Mouse (Mus musculus) thymus, postnatal 4 days (tissue): ENCODE measurements around the gene E2f8.
A peak's percentile ranks its signal among the peaks of the same experiment; 100 is the strongest.

ENCODE experiments used
- DNase-seq: peaks from one replicate; pipeline ENCODE4 v3.0.0; 2021

Gene E2f8

DNA sequence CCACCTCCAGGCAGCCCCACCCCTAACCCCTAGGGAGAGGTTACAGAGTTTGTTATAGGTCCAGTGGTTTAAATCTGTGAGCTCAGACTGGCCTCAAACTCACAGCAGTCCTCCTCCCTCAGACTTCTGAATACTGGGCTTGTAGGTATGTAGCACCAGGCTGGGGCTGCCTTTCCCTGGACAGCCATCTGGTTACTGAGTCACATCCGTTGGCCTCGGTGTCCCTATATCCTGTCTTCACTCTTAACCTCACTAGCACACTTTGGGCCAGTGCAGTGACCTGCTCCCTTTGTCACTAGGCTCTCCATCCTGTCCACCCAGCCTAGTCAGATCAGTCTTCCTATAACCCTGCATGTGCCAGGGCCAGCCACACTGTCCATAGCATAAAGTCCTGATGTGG, 7.4 kb upstream of the E2f8 start:
- DNase-seq = no peak

GRCm38 (mm10) chr7:48887973-48888372, 6.6 kb upstream of the E2f8 start:
- no peak for DNase-seq

GRCm38 (mm10) chr7:48884266-48884611, 2.8 kb upstream of the E2f8 start:
- no peak for DNase-seq

DNA sequence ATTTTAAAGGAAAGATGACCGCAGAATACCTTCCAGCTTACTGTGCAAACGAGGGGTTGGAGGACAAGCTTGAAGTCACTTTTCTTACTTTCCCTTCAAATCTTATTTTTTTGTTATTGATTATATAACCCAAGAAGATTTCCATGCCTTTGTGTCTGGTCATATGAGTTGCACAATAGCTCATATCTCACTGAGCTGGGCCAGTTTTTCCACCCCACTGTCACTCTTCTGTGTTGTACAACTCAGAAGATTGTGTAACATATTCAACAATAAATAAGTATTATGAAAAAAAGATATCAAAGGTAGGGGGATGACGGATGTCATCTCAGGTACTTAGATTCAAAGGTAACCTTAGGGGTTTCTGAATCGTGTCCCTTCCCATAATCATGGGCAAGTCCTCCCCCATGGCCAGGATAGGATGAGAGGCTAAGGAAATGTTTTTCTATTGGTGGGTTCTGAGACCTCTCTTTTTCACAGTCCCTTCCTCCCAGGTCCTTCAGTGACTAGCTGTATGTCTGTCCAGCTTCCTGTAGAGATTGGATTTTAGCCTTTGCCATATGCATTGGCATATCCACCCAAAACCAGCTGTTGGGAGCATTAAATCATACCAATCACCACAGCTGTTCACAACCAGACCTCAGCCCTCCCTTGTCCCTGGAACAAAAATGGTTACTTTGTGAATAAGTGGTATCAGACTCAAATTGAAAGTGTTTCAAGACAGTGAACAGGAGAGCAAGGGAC, 2.3 kb upstream of the E2f8 start:
- no peak for DNase-seq

DNA sequence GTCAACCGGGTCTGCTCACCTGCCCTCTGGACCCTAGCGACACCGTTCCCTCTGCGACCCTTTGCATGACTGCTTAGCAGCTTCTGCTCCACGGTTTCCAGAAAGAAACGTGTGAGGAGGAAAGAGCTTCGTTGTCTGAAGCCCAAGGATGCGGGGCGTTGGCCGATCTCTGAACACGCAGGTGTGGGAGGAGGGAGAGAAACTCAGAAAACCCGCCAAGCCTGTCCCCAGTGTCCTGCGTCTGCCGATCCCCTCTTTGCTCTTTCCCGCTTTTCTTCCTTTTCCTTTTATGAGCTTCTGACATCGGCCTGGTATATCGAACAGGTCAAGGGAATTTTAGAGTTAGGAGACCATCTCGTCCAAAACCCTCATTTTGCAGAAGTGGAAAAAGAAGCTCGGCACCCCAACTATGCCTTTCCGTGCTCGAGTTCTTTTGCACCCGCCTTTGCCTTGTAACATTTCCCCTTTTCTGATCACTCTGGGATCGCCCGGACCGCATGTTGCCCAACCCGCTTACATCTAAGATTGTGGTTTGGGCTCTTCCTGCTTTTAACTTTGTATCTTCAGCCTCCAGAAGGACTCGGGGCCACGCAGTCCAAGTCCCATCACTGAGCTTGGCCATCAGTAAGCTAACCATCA, 694 bp upstream of the E2f8 start:
- peak; percentile 45 for DNase-seq

GRCm38 (mm10) chr7:48880591-48881481, 560 bp downstream of the E2f8 start:
- DNase-seq = peak; percentile 97

DNA sequence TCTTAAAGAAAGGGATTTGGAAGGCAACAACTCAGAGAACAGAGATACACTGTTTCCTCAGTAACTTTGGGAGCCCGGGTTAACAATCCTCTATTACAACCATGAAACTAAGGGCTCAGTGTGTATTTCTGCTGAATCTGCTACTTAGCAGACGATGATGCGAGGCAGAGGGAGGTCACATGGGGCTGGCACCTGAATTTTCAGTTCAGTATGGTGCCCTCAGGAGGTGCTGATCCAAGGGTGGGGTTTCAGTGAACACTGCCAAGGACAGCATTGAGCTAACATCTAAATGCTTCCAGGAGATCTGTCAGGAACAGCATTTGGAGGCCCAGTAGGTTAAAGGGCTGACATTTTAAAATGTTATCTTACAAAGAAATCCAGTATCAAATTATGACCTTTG, 1.8 kb downstream of the E2f8 start:
- DNase-seq = no peak

DNA sequence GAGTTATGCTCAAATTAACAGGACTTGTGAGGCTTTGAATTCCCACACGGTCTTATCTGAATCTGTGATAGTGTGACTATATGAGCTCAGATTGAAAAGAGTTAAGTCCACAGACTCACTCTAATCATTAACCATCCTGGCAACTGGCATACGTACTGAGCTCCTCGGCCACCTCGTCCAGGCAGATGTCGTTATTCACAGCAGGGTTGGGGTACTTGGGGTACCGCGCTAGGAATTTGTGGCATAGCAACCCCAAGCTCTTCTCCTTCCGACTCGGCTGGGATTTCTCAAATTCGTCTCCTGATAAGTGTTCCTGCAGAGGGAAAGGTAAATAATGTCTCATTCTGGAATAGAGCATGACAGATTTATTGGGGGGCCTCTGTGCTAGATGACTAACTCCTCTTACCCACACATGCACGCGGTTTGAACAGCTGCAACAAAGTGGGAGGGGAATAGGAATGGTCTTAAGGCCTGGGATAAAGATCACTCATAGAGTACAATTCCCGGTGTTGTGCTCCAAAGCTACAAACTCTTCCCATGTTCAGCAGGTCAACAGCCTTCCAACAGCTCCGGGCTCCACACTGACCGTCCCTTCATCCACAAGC, 3.5 kb downstream of the E2f8 start:
- no peak for DNase-seq

DNA sequence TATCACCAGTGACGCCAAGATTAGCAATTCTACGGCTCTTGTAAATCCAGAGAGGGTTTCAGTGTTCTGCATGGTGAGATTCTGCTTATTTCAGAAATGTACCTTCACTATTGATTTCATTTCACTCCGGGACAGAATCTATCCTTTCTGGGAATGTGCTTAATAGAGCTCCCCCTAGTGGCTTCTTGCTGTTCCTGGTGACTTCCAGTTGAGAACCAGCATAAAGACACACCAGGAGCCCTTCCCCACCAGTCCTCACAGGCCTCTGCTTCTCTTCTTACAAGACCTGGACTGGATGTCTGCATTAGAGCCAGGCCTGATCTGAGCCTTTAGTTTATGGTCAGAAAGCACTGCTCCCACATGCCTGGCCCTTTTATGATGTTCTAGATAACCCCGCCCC, 4.9 kb downstream of the E2f8 start:
- DNase-seq = peak; percentile 43

DNA sequence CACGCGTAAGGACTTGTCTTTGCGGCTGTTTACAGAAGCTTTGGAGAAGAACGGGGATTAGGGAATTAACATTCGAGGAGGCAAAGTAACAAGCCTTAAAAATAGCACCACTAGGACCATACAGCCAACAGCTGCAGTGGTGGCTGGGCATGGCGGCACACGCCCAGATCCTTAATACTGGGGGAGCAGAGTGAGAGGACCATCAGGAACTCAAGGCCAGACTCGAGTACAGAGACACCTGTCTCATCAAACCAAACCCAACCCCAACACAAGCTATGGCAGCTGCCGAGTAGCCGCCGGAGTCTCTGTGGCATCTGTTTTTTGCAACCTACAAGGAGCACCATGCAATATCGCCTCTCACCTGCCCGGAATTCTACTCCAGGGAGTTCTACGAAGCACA, 6.3 kb downstream of the E2f8 start:
- no peak for DNase-seq

GRCm38 (mm10) chr7:48871292-48871691, 10.1 kb downstream of the E2f8 start:
- no peak for DNase-seq

GRCm38 (mm10) chr7:48870579-48871180, 10.7 kb downstream of the E2f8 start:
- no peak for DNase-seq

- no peak for DNase-seq
Observed at GRCm38 (mm10) chr7:48870144-48870543, 11.3 kb downstream of the E2f8 start.

GRCm38 (mm10) chr7:48867576-48867975, 13.8 kb downstream of the E2f8 start:
- no peak for DNase-seq

GRCm38 (mm10) chr7:48864671-48865458, 16.5 kb downstream of the E2f8 start:
- no peak for DNase-seq

DNA sequence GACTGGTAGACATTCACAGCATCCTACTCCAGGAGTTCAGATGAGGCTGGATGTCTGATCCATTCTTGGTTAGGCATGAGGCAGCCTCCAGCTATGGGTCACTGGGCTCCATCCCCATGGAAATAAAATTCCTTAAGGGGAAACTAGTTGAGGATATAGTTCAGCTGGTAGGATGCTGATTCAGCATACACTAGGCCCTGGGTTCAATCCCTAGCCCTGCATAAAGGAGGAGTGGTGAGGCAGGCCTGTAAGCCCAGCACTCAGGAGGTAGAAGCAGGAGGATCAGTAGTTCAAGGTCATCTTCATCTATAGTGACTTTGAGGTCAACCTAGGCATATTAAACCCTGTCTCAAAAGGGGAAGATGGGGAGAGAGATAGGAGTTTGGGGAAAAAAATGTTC, 17.2 kb downstream of the E2f8 start:
- no peak for DNase-seq

DNA sequence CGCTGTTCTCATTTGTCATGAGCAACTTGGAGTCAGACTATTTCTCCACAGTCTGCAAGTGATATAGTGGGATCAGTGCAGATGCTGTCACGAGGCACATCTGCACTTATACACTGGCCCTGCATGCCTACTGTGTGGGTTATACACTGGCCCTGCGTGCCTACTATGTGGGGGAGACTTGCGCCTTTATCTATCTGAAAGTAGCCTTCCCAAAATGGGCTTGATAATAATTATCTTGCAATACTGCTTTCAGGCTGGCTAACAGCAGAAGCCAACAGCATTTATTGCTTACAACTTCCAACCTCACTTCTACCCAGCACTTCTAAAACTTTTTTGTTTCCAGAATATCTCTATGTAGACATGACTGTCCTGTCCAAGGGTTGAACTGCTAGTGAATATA, 19.6 kb downstream of the E2f8 start:
- DNase-seq = no peak

- no peak for DNase-seq
Observed at GRCm38 (mm10) chr7:48860948-48861347, 20.4 kb downstream of the E2f8 start.

GRCm38 (mm10) chr7:48859362-48859761, 22.0 kb downstream of the E2f8 start:
- no peak for DNase-seq

DNA sequence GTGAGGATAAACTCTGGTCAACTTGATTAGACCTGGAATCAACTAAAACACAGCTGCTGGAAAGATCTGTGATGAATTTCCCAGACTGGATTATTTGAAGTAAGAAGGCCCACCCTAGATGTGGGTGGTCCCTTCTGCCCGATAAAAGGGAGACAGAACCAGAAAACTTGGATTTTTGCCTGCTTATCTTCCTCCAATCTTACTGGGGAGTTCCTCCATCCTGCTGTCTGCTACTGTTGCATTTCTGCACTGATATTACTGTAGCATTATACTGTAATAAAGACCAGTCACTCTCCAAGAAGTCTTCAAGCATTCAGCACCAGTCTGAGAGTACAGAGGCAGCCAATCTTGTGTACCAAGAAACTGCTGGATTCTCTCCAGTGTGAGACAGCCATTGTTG, 23.1 kb downstream of the E2f8 start:
- no peak for DNase-seq

GRCm38 (mm10) chr7:48855461-48855860, 25.9 kb downstream of the E2f8 start:
- no peak for DNase-seq

DNA sequence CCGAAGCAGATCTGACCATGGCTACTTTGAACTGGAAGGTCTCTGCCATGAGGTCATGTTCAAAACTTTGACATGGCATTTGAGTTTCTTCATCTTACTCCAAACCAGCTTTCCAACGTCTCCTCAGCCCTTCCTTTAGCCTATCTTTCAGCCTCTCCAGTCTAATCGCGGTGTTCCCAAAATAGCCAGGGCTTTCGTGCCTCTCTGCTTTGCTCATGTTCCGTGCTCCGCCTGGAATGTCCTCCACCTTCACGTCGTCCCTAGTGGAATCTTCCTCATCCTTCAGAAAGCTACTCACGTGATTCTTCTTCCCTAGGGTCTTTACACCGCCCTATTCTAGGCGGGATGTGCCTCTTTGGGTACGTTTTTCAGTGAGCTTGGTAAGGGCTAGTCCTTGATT, 27.9 kb downstream of the E2f8 start:
- no peak for DNase-seq
